Mouse (Mus musculus) kidney, postnatal 0 days (tissue): ENCODE results near the gene Rps23. TPM values are rescaled to one million over a fixed set of nuclear protein-coding genes. Genes with fewer than 3 reads are reported as not detected.

Experiments
- ATAC-seq: fragments of 200-750 bp; cut with Nextera tagmentation; replicated peaks from 2 replicates; pipeline ENCODE4 v1.8.0; 2017; ENCODE audit warnings: low read depth, moderate number of reproducible peaks, moderate TSS enrichment, moderate library complexity; ENCODE audit not compliant: low FRiP score
- DNase-seq: peaks from one replicate; pipeline ENCODE4 v3.0.0-alpha.2; 2016; ENCODE audit warnings: low spot score
- H3K27ac ChIP-seq: fragments of 300-500 bp; sonication (generic); 2 replicates; pipeline ENCODE4 v1.5.1; 2014; ENCODE audit warnings: mild to moderate bottlenecking
- H3K27me3 ChIP-seq: fragments of 300-500 bp; sonication (generic); 2 replicates; pipeline ENCODE4 v1.6.1; 2014; ENCODE audit warnings: low read length, mixed read lengths; ENCODE audit not compliant: insufficient read depth
- H3K36me3 ChIP-seq: fragments of 300-500 bp; sonication (generic); 2 replicates; pipeline ENCODE4 v1.6.1; 2014; ENCODE audit warnings: low read length, mixed read lengths; ENCODE audit not compliant: insufficient read depth
- H3K4me1 ChIP-seq: fragments of 300-500 bp; sonication (generic); replicated peaks from 2 replicates; pipeline ENCODE4 v1.6.1; 2014; ENCODE audit warnings: antibody characterized with exemption, low read length, mixed read lengths; ENCODE audit not compliant: insufficient read depth
- H3K4me2 ChIP-seq: fragments of 300-500 bp; sonication (generic); 2 replicates; pipeline ENCODE4 v1.6.1; 2014; ENCODE audit warnings: mild to moderate bottlenecking, low read length, moderate library complexity, mixed read lengths
- H3K4me3 ChIP-seq: fragments of 300-500 bp; sonication (generic); replicated peaks from 2 replicates; pipeline ENCODE4 v1.5.1; 2014; ENCODE audit warnings: low read depth, low read length
- H3K9ac ChIP-seq: fragments of 300-500 bp; sonication (generic); 2 replicates; pipeline ENCODE4 v1.6.1; 2014; ENCODE audit warnings: low read depth, low read length
- H3K9me3 ChIP-seq: fragments of 300-500 bp; sonication (generic); replicated peaks from 2 replicates; pipeline ENCODE4 v1.6.1; 2016; ENCODE audit warnings: low read length, inconsistent platforms, mixed read lengths
- CTCF ChIP-seq: IDR thresholded peaks from 2 replicates; pipeline ENCODE4 v1.5.1; 2016; ENCODE audit warnings: antibody characterized with exemption, low read depth, mild to moderate bottlenecking, moderate library complexity
- WGBS: fragments of 180-500 bp; shearing (Covaris S2); extraction: QIAGEN DNeasy Blood & Tissue Kit; methylation state at CpG from one replicate; pipeline ENCODE4 v1.1.7; 2014; 5-methylcytosine and 5-hydroxymethylcytosine counted together
- polyA plus RNA-seq: library from polyadenylated mRNA; unstranded; fragments of >200 nt; fragmentation: Nextera tagmentation; extraction: Ambion mirVana; gene quantifications from 2 replicates; pipeline ENCODE4 v1.2.1, GENCODE M21; 2015

Rps23 gene
- polyA plus RNA-seq, 1 experiment from 2014 or later: 356 TPM

GRCm38 (mm10) chr13:90896098-90896497 lies 26.7 kb upstream of the Rps23 start:
- Histone ChIP-seq H3K9me3 (no peaks in the 10 kb centered on the region), H3K9ac (no peak overlapping the region), H3K4me2 (no peak overlapping the region), H3K27me3 (no peaks in the 10 kb centered on the region), H3K27ac (no peak overlapping the region), H3K4me1 (no peaks in the 10 kb centered on the region), H3K36me3 (no peaks in the 10 kb centered on the region), H3K4me3 (no peak overlapping the region)
- 51% methylated on average over 2 of the region's 2 CpGs for WGBS
- no peak for DNase-seq
- TF ChIP-seq CTCF: no peak
- ATAC-seq: no peak

DNA sequence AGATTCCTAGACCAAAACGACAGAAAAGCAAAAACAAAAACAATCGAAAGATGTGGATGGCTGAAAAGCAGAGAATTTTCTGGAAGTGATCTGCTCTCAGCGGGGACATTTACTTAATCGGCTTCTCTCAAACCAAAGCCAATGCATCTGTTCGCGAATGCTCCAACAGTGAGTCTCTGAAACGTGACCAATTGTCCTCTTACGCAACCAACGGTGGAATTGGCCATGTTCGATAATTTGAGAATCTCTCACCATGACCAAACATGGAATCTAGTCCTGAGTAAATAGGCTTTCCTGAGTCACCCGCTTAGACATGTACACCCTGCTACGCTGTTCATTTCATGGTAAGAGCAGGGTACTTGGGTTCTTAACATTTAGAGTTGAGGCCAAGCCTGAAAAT lies 25.9 kb upstream of the Rps23 start:
- H3K36me3 ChIP-seq: no peaks in the 10 kb centered on the region
- TF ChIP-seq CTCF: no peak
- no peak overlapping the region for H3K27ac ChIP-seq
- 92% methylated on average over 12 of the region's 12 CpGs for WGBS
- H3K9me3 ChIP-seq: no peaks in the 10 kb centered on the region
- H3K9ac ChIP-seq: no peak overlapping the region
- H3K4me1 ChIP-seq: no peaks in the 10 kb centered on the region
- no peaks in the 10 kb centered on the region for H3K27me3 ChIP-seq
- ATAC-seq (no peak), DNase-seq (no peak)
- no peak overlapping the region for H3K4me2 ChIP-seq
- no peak overlapping the region for H3K4me3 ChIP-seq

GRCm38 (mm10) chr13:90905176-90905575 lies 17.6 kb upstream of the Rps23 start, which contains the start of gene Atp6ap1l:
Gene Atp6ap1l, minus strand, starts transcription at chr13:90905355.
- H3K36me3 ChIP-seq: no peaks in the 10 kb centered on the region
- no peak within 1 kb of the TSS for H3K9ac ChIP-seq
- ATAC-seq: no peak
- TF ChIP-seq CTCF: no peak
- no peak within 1 kb of the TSS for H3K27ac ChIP-seq
- no peak within 1 kb of the TSS for H3K4me2 ChIP-seq
- DNase-seq: no peak
- no peaks in the 10 kb centered on the region for H3K27me3 ChIP-seq
- H3K9me3 ChIP-seq: no peaks in the 10 kb centered on the region
- no peaks in the 10 kb centered on the region for H3K4me1 ChIP-seq
- H3K4me3 ChIP-seq: no peak within 1 kb of the TSS
- WGBS: 92% methylated on average over 5 of the region's 5 CpGs

- Histone ChIP-seq H3K36me3 (no peaks in the 10 kb centered on the region), H3K27me3 (no peaks in the 10 kb centered on the region), H3K27ac (no peak overlapping the region), H3K4me3 (no peak overlapping the region), H3K9ac (no peak overlapping the region), H3K4me2 (no peak overlapping the region), H3K4me1 (no peaks in the 10 kb centered on the region), H3K9me3 (no peaks in the 10 kb centered on the region)
- no peak for TF ChIP-seq CTCF
- DNase-seq (no peak), ATAC-seq (no peak)
- 92% methylated on average over 12 of the region's 12 CpGs for WGBS
These were observed 15.4 kb upstream of the Rps23 start for GRCm38 (mm10) chr13:90907376-90907775.

DNA sequence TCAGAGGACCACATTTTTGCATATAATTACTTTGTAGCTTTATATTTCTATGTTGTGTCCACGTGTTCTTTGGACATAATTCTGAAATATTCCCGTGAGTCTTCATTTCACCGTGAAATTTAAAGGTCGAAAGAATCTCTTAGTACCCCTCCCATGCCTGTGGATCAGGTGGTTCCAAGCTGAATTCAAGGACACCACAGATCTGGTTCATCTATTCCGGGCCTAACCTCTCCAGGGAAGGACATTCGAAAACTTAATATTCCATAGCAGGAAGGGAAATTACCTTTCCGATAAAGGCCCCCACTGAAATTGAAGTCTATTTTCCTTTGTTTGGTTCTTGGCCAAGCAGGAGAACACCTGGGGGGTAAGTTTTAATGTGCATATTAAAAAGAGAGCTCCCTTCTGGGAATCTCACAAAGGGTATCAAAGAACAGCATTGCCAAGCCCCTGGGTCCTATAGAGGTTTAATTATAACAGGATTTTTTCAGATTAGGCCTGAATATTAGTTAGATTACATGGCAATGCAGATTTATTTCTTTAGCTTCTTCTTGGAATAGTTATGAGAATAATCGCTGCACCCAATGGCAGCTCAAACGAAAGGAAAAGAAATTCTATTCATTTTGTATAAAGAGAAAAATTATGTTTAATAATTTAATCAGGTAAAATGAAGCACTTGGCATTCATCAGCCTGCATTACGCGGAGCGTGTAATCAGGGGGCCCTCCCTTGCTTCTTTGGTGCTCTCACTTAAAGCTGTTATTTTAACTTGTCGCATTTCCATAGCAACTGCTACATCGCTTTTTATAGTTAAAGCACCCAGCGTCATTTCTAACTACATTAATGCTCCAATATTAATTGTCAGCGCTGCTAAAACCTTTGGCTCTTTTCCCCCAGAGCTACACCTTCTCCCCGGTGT lies 9.7 kb upstream of the Rps23 start:
- Histone ChIP-seq H3K9ac (no peak overlapping the region), H3K4me2 (no peak overlapping the region), H3K9me3 (no peaks in the 10 kb centered on the region), H3K27me3 (no peaks in the 10 kb centered on the region), H3K36me3 (no peaks in the 10 kb centered on the region), H3K4me3 (no peak overlapping the region), H3K27ac (no peak overlapping the region), H3K4me1 (no peaks in the 10 kb centered on the region)
- TF ChIP-seq CTCF: no peak
- ATAC-seq (no peak), DNase-seq (no peak)
- WGBS: 79% methylated on average over 17 of the region's 17 CpGs

DNA sequence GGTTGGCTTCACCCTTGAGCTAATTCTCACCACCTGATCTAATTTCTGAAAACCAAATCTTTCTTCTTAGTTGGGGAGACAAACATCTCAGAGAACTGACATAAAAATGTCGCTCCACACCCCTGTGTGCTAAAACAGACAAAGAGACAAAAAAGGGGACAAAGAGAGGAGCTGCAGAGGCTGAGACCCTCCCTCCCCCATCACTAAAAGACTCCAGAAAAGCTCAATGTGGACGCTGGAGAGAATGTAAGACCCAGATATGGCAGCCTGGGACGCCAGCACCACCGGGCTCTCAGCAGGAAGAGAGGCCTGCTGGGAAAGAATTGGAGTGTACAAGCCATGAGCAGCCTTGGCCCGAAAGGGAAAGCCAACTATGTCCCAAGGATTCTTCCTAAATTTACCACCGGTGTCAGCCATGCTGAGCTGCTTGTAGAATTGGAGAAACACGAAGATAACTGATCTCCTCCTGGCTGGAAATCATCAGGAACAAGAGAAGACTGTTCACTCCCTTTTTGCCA lies 9.0 kb upstream of the Rps23 start:
- Histone ChIP-seq H3K27ac (no peak overlapping the region), H3K4me1 (no peaks in the 10 kb centered on the region), H3K4me3 (no peak overlapping the region), H3K27me3 (no peaks in the 10 kb centered on the region), H3K9me3 (no peaks in the 10 kb centered on the region), H3K36me3 (no peaks in the 10 kb centered on the region), H3K4me2 (no peak overlapping the region), H3K9ac (no peak overlapping the region)
- TF ChIP-seq CTCF: no peak
- DNase-seq (no peak), ATAC-seq (no peak)
- WGBS: 55% methylated on average over 7 of the region's 7 CpGs
